Comparison of ENCODE assay signal across 17 mouse cellular contexts in genomic region chr16:91946261-91946660, GRCm38 (mm10).
"Had no signal": no experiment of that assay in that cellular context is flagged by ENCODE, and none has a peak within 500 bp of the region (broad histone marks: within the 10 kb centered on the region; RNA-seq: fewer than 3 reads in every experiment).

No protein-coding gene starts in this region.

- H3K36me3 ChIP-seq: liver, embryonic 13.5 days; midbrain, embryonic 12.5 days; neural tube, embryonic 13.5 days had no signal

- H3K27ac ChIP-seq: left cerebral cortex, adult 2 months; liver, embryonic 13.5 days; midbrain, embryonic 12.5 days; neural tube, embryonic 13.5 days had no signal

- ATAC-seq: midbrain, embryonic 16.5 days had no signal

- H3K4me1 ChIP-seq: liver, embryonic 13.5 days; neural tube, embryonic 13.5 days had no signal

- H3K4me2 ChIP-seq: liver, embryonic 13.5 days; midbrain, embryonic 12.5 days; neural tube, embryonic 13.5 days had no signal

- H3K9me3 ChIP-seq: liver, embryonic 13.5 days; midbrain, embryonic 12.5 days; neural tube, embryonic 13.5 days had no signal

- DNase-seq: kidney, postnatal 10 days; layer of hippocampus, postnatal 36 days; liver, embryonic 13.5 days; lung, adult 2 months; lung, postnatal 14 days; lung, postnatal 4 days; retina, postnatal 1 day; right cerebral cortex, postnatal 25 days; spleen, adult 18-20 months; thymus, adult 2 months; thymus, postnatal 14 days; thymus, postnatal 4 days had no signal

- H3K27me3 ChIP-seq: liver, embryonic 13.5 days; midbrain, embryonic 12.5 days; neural tube, embryonic 13.5 days had no signal

- H3K4me3 ChIP-seq: left cerebral cortex, adult 2 months; liver, embryonic 13.5 days; midbrain, embryonic 12.5 days; myocyte; neural tube, embryonic 13.5 days had no signal

- H3K9ac ChIP-seq: liver, embryonic 13.5 days; midbrain, embryonic 12.5 days; neural tube, embryonic 13.5 days had no signal
